Mouse (Mus musculus) forebrain, embryonic 12.5 days (tissue): ENCODE results near the gene Pou6f1. TPM values are rescaled to one million over a fixed set of nuclear protein-coding genes. Genes with fewer than 3 reads are reported as not detected.
"Not testable (repeated sequence)": the region's sequence is repeated elsewhere in the genome, so short reads cannot be mapped to it uniquely, and the experiment has no call there.

Source experiments
- ATAC-seq: fragments of 200-750 bp; cut with Nextera tagmentation; 2 replicates; pipeline ENCODE4 v1.8.0; 2017; ENCODE audit warnings: moderate TSS enrichment; ENCODE audit not compliant: low FRiP score
- H3K27ac ChIP-seq: fragments of 300-500 bp; sonication (generic); 2 replicates; pipeline ENCODE4 v1.5.1; 2016; ENCODE audit warnings: mild to moderate bottlenecking
- H3K27me3 ChIP-seq: fragments of 300-500 bp; sonication (generic); 2 replicates; pipeline ENCODE4 v1.6.1; 2016; ENCODE audit warnings: mild to moderate bottlenecking
- H3K36me3 ChIP-seq: fragments of 300-500 bp; sonication (generic); replicated peaks from 2 replicates; pipeline ENCODE4 v1.6.1; 2016; ENCODE audit warnings: mild to moderate bottlenecking
- H3K4me1 ChIP-seq: fragments of 300-500 bp; sonication (generic); 2 replicates; pipeline ENCODE4 v1.6.1; 2016
- H3K4me2 ChIP-seq: fragments of 300-500 bp; sonication (generic); 2 replicates; pipeline ENCODE4 v1.6.1; 2016; ENCODE audit warnings: mild to moderate bottlenecking, moderate library complexity
- H3K4me3 ChIP-seq: fragments of 300-500 bp; sonication (generic); replicated peaks from 2 replicates; pipeline ENCODE4 v1.5.1; 2016; ENCODE audit warnings: mild to moderate bottlenecking
- H3K9ac ChIP-seq: fragments of 300-500 bp; sonication (generic); 2 replicates; pipeline ENCODE4 v1.6.1; 2016; ENCODE audit warnings: mild to moderate bottlenecking
- H3K9me3 ChIP-seq: fragments of 300-500 bp; sonication (generic); 2 replicates; pipeline ENCODE4 v1.6.1; 2016
- WGBS: fragments of 180-500 bp; shearing (Covaris S2); methylation state at CpG from one replicate; pipeline ENCODE4 v1.1.7; 2016; 5-methylcytosine and 5-hydroxymethylcytosine counted together
- polyA plus RNA-seq: library from polyadenylated mRNA; unstranded; fragments of >200 nt; fragmentation: Nextera tagmentation; extraction: Ambion mirVana; gene quantifications from 2 replicates; pipeline ENCODE4 v1.2.1, GENCODE M21; 2016

The Pou6f1 gene
- polyA plus RNA-seq, 1 experiment from 2014 or later = 27.3 TPM

GRCm38 (mm10) chr15:100631454-100632170 lies 31.8 kb upstream of the Pou6f1 start:
- H3K4me3 ChIP-seq = no peak overlapping the region
- H3K27me3 ChIP-seq = peaks cover 59% of the 10 kb centered on the region
- no peak overlapping the region for H3K4me2 ChIP-seq
- ATAC-seq = no peak
- no peak overlapping the region for H3K27ac ChIP-seq
- H3K36me3 ChIP-seq = no peaks in the 10 kb centered on the region
- H3K4me1 ChIP-seq = peaks cover 16% of the 10 kb centered on the region
- 92% methylated on average over 12 of the region's 12 CpGs for WGBS
- no peak overlapping the region for H3K9ac ChIP-seq
- H3K9me3 ChIP-seq = no peaks in the 10 kb centered on the region

- Histone ChIP-seq H3K27ac (no peak overlapping the region), H3K9ac (no peak overlapping the region), H3K4me3 (no peak overlapping the region), H3K4me1 (peaks cover 9% of the 10 kb centered on the region), H3K9me3 (no peaks in the 10 kb centered on the region), H3K4me2 (no peak overlapping the region), H3K27me3 (peaks cover 44% of the 10 kb centered on the region), H3K36me3 (no peaks in the 10 kb centered on the region)
- WGBS = 45% methylated on average over 3 of the region's 3 CpGs
- ATAC-seq = no peak
Measured at GRCm38 (mm10) chr15:100630126-100630525, 30.3 kb upstream of the Pou6f1 start.

- H3K4me1 ChIP-seq = peaks cover 9% of the 10 kb centered on the region
- H3K27me3 ChIP-seq = peaks cover 33% of the 10 kb centered on the region
- H3K9me3 ChIP-seq = no peaks in the 10 kb centered on the region
- no peak overlapping the region for H3K4me3 ChIP-seq
- 53% methylated on average over 7 of the region's 7 CpGs for WGBS
- no peak overlapping the region for H3K27ac ChIP-seq
- ATAC-seq = no peak
- H3K9ac ChIP-seq = no peak overlapping the region
- H3K4me2 ChIP-seq = no peak overlapping the region
- H3K36me3 ChIP-seq = no peaks in the 10 kb centered on the region
Measured at GRCm38 (mm10) chr15:100628797-100629196, 29.0 kb upstream of the Pou6f1 start.

- Histone ChIP-seq H3K4me3 (no peak overlapping the region), H3K27me3 (peaks cover 23% of the 10 kb centered on the region), H3K27ac (no peak overlapping the region), H3K9me3 (no peaks in the 10 kb centered on the region), H3K9ac (no peak overlapping the region), H3K4me2 (no peak overlapping the region), H3K4me1 (peaks cover 9% of the 10 kb centered on the region), H3K36me3 (no peaks in the 10 kb centered on the region)
- ATAC-seq = no peak
- WGBS = 2% methylated on average over 11 of the region's 11 CpGs
Measured at GRCm38 (mm10) chr15:100627774-100628370, 28.1 kb upstream of the Pou6f1 start.

GRCm38 (mm10) chr15:100627287-100627686 lies 27.5 kb upstream of the Pou6f1 start:
- Histone ChIP-seq H3K36me3 (no peaks in the 10 kb centered on the region), H3K9me3 (no peaks in the 10 kb centered on the region), H3K27ac (no peak overlapping the region), H3K4me2 (no peak overlapping the region), H3K27me3 (peaks cover 18% of the 10 kb centered on the region), H3K4me1 (peaks cover 9% of the 10 kb centered on the region), H3K9ac (no peak overlapping the region), H3K4me3 (no peak overlapping the region)
- ATAC-seq = no peak
- WGBS = 17% methylated on average over 10 of the region's 10 CpGs

- Histone ChIP-seq H3K27me3 (peaks cover 9% of the 10 kb centered on the region; the same call in 1 of the 2 replicates), H3K9me3 (no peaks in the 10 kb centered on the region), H3K9ac (no peak overlapping the region), H3K4me1 (peaks cover 9% of the 10 kb centered on the region), H3K4me3 (no peak overlapping the region), H3K4me2 (no peak overlapping the region), H3K36me3 (peaks cover 22% of the 10 kb centered on the region), H3K27ac (no peak overlapping the region)
- no peak for ATAC-seq
- WGBS = 86% methylated on average over 3 of the region's 3 CpGs
Measured at GRCm38 (mm10) chr15:100624435-100624834, 24.7 kb upstream of the Pou6f1 start.

- H3K9me3 ChIP-seq = no peaks in the 10 kb centered on the region
- H3K27me3 ChIP-seq = peaks cover 8% of the 10 kb centered on the region; the same call in 1 of the 2 replicates
- H3K9ac ChIP-seq = no peak overlapping the region
- no peak for ATAC-seq
- no peak overlapping the region for H3K4me3 ChIP-seq
- peaks cover 29% of the 10 kb centered on the region for H3K36me3 ChIP-seq
- H3K27ac ChIP-seq = no peak overlapping the region
- WGBS = 89% methylated on average over 9 of the region's 9 CpGs
- peaks cover 9% of the 10 kb centered on the region for H3K4me1 ChIP-seq
- no peak overlapping the region for H3K4me2 ChIP-seq
Measured at GRCm38 (mm10) chr15:100623754-100624153, 24.0 kb upstream of the Pou6f1 start.

GRCm38 (mm10) chr15:100622164-100622563 lies 22.4 kb upstream of the Pou6f1 start:
- 91% methylated on average over 7 of the region's 7 CpGs for WGBS
- ATAC-seq = no peak
- H3K27ac ChIP-seq = no peak overlapping the region
- no peaks in the 10 kb centered on the region for H3K9me3 ChIP-seq
- H3K4me3 ChIP-seq = no peak overlapping the region
- H3K4me2 ChIP-seq = no peak overlapping the region
- H3K4me1 ChIP-seq = no peaks in the 10 kb centered on the region
- no peak overlapping the region for H3K9ac ChIP-seq
- peaks cover 43% of the 10 kb centered on the region for H3K36me3 ChIP-seq
- H3K27me3 ChIP-seq = no peaks in the 10 kb centered on the region

GRCm38 (mm10) chr15:100621671-100622070 lies 21.9 kb upstream of the Pou6f1 start:
- H3K4me3 ChIP-seq, H3K4me1 ChIP-seq, H3K9me3 ChIP-seq, H3K27ac ChIP-seq, H3K4me2 ChIP-seq, H3K9ac ChIP-seq, H3K27me3 ChIP-seq, ATAC-seq: not testable (repeated sequence)
- whole genome bisulfite sequencing = 82% methylated on average over 9 of the region's 9 CpGs
- H3K36me3 ChIP-seq = peaks cover 43% of the 10 kb centered on the region

- Histone ChIP-seq H3K9ac (no peak overlapping the region), H3K27me3 (no peaks in the 10 kb centered on the region), H3K4me2 (no peak overlapping the region), H3K36me3 (peaks cover 43% of the 10 kb centered on the region), H3K4me1 (peaks cover 15% of the 10 kb centered on the region), H3K27ac (no peak overlapping the region), H3K4me3 (no peak overlapping the region), H3K9me3 (no peaks in the 10 kb centered on the region)
- WGBS = 95% methylated on average over 7 of the region's 7 CpGs
- ATAC-seq = no peak
Measured at GRCm38 (mm10) chr15:100619200-100619599, 19.4 kb upstream of the Pou6f1 start.

- Histone ChIP-seq H3K27me3 (no peaks in the 10 kb centered on the region; the same call in 1 of the 2 replicates), H3K4me1 (peaks cover 22% of the 10 kb centered on the region), H3K36me3 (peaks cover 37% of the 10 kb centered on the region), H3K4me2 (peak overlapping the region; percentile 85), H3K4me3 (peak overlapping the region; percentile 81), H3K27ac (peak overlapping the region; percentile 93), H3K9ac (peak overlapping the region; percentile 87), H3K9me3 (no peaks in the 10 kb centered on the region)
- WGBS = 1% methylated on average over 19 of the region's 19 CpGs
- ATAC-seq = peak; percentile 16
Measured at GRCm38 (mm10) chr15:100616221-100616620, 16.4 kb upstream of the Pou6f1 start.

- 1% methylated on average over 42 of the region's 43 CpGs for WGBS
- Histone ChIP-seq H3K27ac (peak overlapping the region; percentile 93), H3K27me3 (no peaks in the 10 kb centered on the region; the same call in 1 of the 2 replicates), H3K36me3 (peaks cover 35% of the 10 kb centered on the region), H3K9me3 (no peaks in the 10 kb centered on the region), H3K4me2 (peak overlapping the region; percentile 85), H3K9ac (peak overlapping the region; percentile 87), H3K4me3 (peak overlapping the region; percentile 81), H3K4me1 (peaks cover 22% of the 10 kb centered on the region)
- ATAC-seq = peak; percentile 87
Measured at GRCm38 (mm10) chr15:100615825-100616220, 16.0 kb upstream of the Pou6f1 start.
